Mouse (Mus musculus): ENCODE results near the gene Ext2.

- no peak for TF ChIP-seq CTCF (IDR thresholded peaks at IDR 0.05; ENCODE audit: low read depth)
- TF ChIP-seq EP300 (IDR thresholded peaks at IDR 0.05; ENCODE audit: low read depth), result no peak
Measured at GRCm38 (mm10) chr2:93764211-93764610, 58.2 kb downstream of the Ext2 start.

Data from liver, postnatal 0 days (tissue).